ENCODE assay signal across 9 mouse cellular contexts in genomic region chr6:41118201-41118976, GRCm38 (mm10).
DNase-seq lines count a peak whose midpoint lies in the region; ATAC-seq and TF ChIP-seq lines count a peak whose summit lies in the region.
"Had no signal": no experiment of that assay in that cellular context is flagged by ENCODE, and none has a peak within 500 bp of the region (broad histone marks: within the 10 kb centered on the region; RNA-seq: fewer than 3 reads in every experiment).

No protein-coding gene starts in this region.

- H3K36me3 ChIP-seq in forebrain, postnatal 0 days (ENCODE audit: insufficient read depth) = no peaks in the 10 kb centered on the region
- H3K36me3 ChIP-seq in hindbrain, embryonic 11.5 days (ENCODE audit: control insufficient read depth, insufficient read depth, low read length) = no peaks in the 10 kb centered on the region
- H3K36me3 ChIP-seq: lung, embryonic 15.5 days had no signal

- in situ Hi-C loops in Patski (cut with MboI; ENCODE audit: low pct_unique_long_range_greater_than_20kb) = no loop called here

- TF ChIP-seq CTCF in Patski (IDR thresholded peaks at IDR 0.05) = peak; percentile 53
- TF ChIP-seq CTCF in forebrain, postnatal 0 days (IDR thresholded peaks at IDR 0.05; ENCODE audit: low read depth) = peak; percentile 57

- no peak for DNase-seq in Patski (ENCODE audit: low read depth, low spot score)
- DNase-seq in forebrain, postnatal 0 days = peak; percentile 38
- peak; percentile 73 for DNase-seq in hindbrain, embryonic 11.5 days (ENCODE audit: low spot score)
- peak; percentile 16 to 70 for DNase-seq in layer of hippocampus, postnatal 25 days (ENCODE audit: extremely low spot score in 1 of 2, low spot score in 1 of 2)
- DNase-seq in lung, postnatal 4 days = peak; percentile 32 to 51
- DNase-seq in right cerebral cortex, adult 18-20 months = peak; percentile 75
- no peak for DNase-seq in Muller cell, postnatal 12 days (ENCODE audit: inconsistent ontology term)

- 18% methylated on average over 7 of the region's 7 CpGs for WGBS in forebrain, postnatal 0 days
- 22% methylated on average over 7 of the region's 7 CpGs for WGBS in hindbrain, embryonic 11.5 days

- no peak overlapping the region for H3K9ac ChIP-seq in forebrain, postnatal 0 days
- H3K9ac ChIP-seq in hindbrain, embryonic 11.5 days (ENCODE audit: low read depth, low read length) = no peak overlapping the region
- H3K9ac ChIP-seq: lung, embryonic 15.5 days had no signal

- H3K9me3 ChIP-seq in forebrain, postnatal 0 days (ENCODE audit: low read length) = no peaks in the 10 kb centered on the region
- no peaks in the 10 kb centered on the region for H3K9me3 ChIP-seq in hindbrain, embryonic 11.5 days (ENCODE audit: control insufficient read depth, low read length)
- H3K9me3 ChIP-seq: lung, embryonic 15.5 days had no signal

- ATAC-seq in Patski = no peak
- peak; percentile 60; the same call in 1 of the 2 replicates for ATAC-seq in cerebellum, adult (ENCODE audit: insufficient number of reproducible peaks, low FRiP score, low TSS enrichment)
- ATAC-seq in forebrain, postnatal 0 days = peak; percentile 77
- peak; percentile 83 for ATAC-seq in hindbrain, embryonic 11.5 days (ENCODE audit: low FRiP score)

- peaks cover 23% of the 10 kb centered on the region for H3K27me3 ChIP-seq in Patski
- no peaks in the 10 kb centered on the region for H3K27me3 ChIP-seq in forebrain, postnatal 0 days (ENCODE audit: insufficient read depth, low read length)
- H3K27me3 ChIP-seq in hindbrain, embryonic 11.5 days (ENCODE audit: control insufficient read depth, insufficient read depth, low read length) = no peaks in the 10 kb centered on the region
- H3K27me3 ChIP-seq: lung, embryonic 15.5 days had no signal

- no peak overlapping the region for H3K4me3 ChIP-seq in forebrain, postnatal 0 days (ENCODE audit: low read depth, low read length)
- H3K4me3 ChIP-seq in hindbrain, embryonic 11.5 days (ENCODE audit: low read depth, low read length) = no peak overlapping the region
- H3K4me3 ChIP-seq: lung, embryonic 15.5 days had no signal

- POLR2A ChIA-PET in Patski (lab: Charles Lee) = no interaction called here

- no peak overlapping the region for H3K4me2 ChIP-seq in forebrain, postnatal 0 days (ENCODE audit: low read depth)
- no peak overlapping the region for H3K4me2 ChIP-seq in hindbrain, embryonic 11.5 days (replicated peaks; ENCODE audit: low read depth, low read length)
- H3K4me2 ChIP-seq: lung, embryonic 15.5 days had no signal

- no peak overlapping the region for H3K27ac ChIP-seq in forebrain, postnatal 0 days (ENCODE audit: low read depth, low read length)
- H3K27ac ChIP-seq in hindbrain, embryonic 11.5 days (ENCODE audit: low read depth, low read length) = no peak overlapping the region
- H3K27ac ChIP-seq: lung, embryonic 15.5 days had no signal

- CTCF ChIA-PET in Patski (lab: Charles Lee) = interaction anchor here (1.8 kb wide), 1 partner anchor 9 kb away, joined by 5 read pairs; no protein-coding TSS in a partner anchor

- no peaks in the 10 kb centered on the region for H3K4me1 ChIP-seq in forebrain, postnatal 0 days (ENCODE audit: insufficient read depth)
- H3K4me1 ChIP-seq in hindbrain, embryonic 11.5 days (replicated peaks; ENCODE audit: control insufficient read depth, insufficient read depth, low read length) = no peaks in the 10 kb centered on the region
- H3K4me1 ChIP-seq: lung, embryonic 15.5 days had no signal

Comparison
In these comparisons a context has a peak if more than half of its experiments do, and no peak if none do; other contexts are left out.
1. DNase-seq: peak in forebrain, postnatal 0 days (single experiment), hindbrain, embryonic 11.5 days (single experiment), layer of hippocampus, postnatal 25 days (2 of 2), lung, postnatal 4 days (2 of 2) and right cerebral cortex, adult 18-20 months (single experiment); none in Patski (single experiment) and Muller cell, postnatal 12 days (single experiment).